Mouse (Mus musculus) monocyte, adult 5-6 weeks (primary cell): ENCODE data around the gene Tshz3. TPM values are rescaled to one million over a fixed set of nuclear protein-coding genes. Genes with fewer than 3 reads are reported as not detected.

ENCODE experiments used
- ATAC-seq: fragments of 153-309, 156-312 bp; replicated peaks from 2 replicates; pipeline ENCODE4 v1.8.0; 2017; ENCODE audit warnings: mild to moderate bottlenecking; ENCODE audit not compliant: low TSS enrichment, insufficient number of reproducible peaks, severe bottlenecking, poor library complexity, low FRiP score
- total RNA-seq: library from RNA; stranded (forward); fragments of 200-1000, 200-491, 200-594 nt; gene quantifications from 3 replicates; pipeline ENCODE4 v1.2.3, GENCODE M21; 2017

Tshz3 gene
- total RNA-seq: 1.3 to 12.4 TPM (median 2.1 TPM) in 3 replicates

DNA sequence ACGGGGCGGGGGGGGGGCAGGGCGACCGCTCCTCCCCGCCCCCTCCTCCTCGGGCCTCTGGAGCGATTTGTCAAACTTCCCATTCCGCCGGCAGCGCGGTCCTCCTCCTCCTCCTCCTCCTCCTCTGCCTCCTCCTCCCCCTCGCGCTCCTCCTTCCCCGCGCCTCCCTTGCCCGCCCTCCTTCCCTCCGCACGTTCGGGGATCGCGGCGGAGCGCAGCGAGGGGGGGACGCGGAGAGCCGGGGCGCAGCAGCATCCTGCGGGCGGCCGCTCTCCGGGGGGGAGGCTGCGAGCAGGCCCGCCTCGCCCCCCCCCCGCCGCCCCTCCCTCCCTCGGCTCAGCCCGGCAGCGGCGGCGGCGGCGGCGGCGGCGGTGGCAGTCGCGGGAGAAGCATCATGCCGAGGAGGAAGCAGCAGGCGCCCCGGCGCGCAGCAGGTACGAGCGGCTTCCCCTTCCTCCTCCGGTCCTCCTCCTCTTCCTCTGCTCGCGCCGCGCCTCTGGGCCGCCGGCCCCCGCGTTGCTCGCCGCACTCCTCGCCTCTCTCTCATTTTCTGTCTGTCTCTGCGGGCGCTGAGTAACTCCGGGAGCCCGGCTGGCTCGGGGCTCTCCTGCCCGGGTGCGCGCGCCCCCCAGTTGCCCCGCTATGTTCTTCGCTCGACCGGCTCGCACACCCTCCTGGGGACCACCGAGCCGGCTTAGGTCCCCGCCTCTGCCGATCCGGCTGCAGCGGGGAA, at the start of gene Tshz3:
Gene Tshz3 (plus strand): TSS at position 263 of the 733 bp plus-strand sequence.
- no peak for ATAC-seq

GRCm38 (mm10) chr7:36655931-36656330, 42.0 kb upstream of the Tshz3 start:
- ATAC-seq: no peak; the same call in 1 of the 2 replicates

GRCm38 (mm10) chr7:36656401-36656800, 41.5 kb upstream of the Tshz3 start:
- no peak for ATAC-seq

GRCm38 (mm10) chr7:36658331-36658730, 39.6 kb upstream of the Tshz3 start:
- ATAC-seq: no peak

DNA sequence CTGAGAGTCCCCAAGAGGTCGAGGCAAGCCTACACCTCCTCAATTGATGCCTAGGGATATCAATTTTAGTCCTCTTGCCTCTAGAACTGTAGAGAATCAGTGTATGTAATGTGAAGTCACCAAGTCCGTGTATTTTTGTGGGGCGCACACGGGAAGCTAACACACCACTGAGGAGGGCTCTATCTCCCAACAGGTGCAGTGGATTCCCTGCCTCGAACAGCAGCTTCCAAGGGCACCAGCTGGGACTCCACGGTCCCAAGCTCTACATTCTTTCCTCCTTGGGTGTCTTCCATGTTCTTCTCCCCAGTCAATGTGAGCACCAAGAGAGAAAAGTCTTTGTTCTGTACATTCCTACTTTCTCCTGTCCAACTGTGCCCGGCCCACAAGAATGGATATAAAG, 38.7 kb upstream of the Tshz3 start:
- ATAC-seq: no peak

- no peak for ATAC-seq
Observed at GRCm38 (mm10) chr7:36660654-36661053, 37.3 kb upstream of the Tshz3 start.

GRCm38 (mm10) chr7:36663431-36663830, 34.5 kb upstream of the Tshz3 start:
- ATAC-seq: no peak

DNA sequence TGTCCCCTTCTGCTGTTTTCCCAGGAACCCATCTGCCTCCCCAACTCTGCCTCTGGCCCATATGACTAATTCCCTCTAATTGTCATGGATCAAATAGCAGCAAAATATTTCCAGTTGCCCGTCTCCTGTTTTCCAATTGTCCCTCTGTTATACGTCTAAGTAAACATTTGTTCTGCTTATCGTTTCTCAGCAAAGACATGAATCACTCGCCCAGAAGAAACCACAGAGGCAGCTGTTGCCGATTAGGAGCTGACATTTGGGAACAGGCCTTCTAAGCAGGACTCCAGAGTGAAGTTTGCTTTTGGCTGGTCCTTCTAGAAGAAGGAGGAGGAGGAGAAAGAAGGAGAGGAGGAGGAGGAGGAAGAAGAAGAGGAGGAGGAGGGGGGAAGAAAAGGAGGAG, 30.2 kb upstream of the Tshz3 start:
- ATAC-seq: no peak

GRCm38 (mm10) chr7:36678031-36678430, 19.9 kb upstream of the Tshz3 start:
- ATAC-seq: no peak

DNA sequence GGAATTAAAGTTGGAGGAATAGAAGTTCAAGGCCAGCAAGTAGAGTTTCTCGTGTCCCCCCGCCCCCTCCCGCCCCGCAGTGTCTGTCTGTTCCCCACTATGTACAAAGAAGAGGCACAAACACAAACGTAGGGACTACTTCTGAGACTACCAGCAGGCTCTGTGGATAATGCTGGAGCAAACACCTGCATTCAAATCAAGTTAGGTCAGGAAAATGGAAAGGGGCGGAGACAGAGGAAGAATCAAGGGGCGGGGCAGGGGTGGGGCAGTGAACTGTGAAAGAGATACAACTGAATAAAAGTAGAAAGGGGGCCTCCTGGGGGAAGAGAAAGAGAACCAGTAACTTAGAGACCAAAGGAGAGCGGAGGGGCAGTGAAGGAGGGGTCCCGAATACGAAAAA, 19.4 kb upstream of the Tshz3 start:
- ATAC-seq: no peak

DNA sequence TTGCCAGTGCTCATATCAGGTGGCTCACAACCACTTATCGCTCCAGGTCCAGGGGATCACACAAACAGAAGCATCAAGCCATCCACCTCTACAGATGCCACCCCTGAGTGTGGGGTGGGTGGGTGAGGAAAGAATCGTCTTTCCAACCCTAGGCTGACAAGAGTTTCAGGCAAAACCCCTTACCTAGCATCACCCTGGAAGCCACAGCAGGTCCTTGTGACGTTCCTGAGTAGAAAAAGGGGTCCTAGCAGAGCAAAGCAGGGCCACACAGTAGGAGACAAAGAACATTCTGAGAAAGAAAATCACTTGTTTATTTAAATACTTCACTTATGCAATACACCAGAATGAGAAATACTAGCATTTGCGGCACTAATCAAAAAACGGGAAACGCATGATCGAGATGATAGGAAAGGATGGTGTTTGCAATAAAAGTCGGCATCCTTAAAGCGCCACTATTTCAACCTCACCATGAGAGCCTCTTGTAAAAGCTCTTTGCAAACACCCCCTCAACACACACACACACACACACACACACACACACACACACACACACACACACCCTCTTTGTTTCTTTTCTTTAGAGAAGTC, 18.8 kb upstream of the Tshz3 start:
- no peak for ATAC-seq

DNA sequence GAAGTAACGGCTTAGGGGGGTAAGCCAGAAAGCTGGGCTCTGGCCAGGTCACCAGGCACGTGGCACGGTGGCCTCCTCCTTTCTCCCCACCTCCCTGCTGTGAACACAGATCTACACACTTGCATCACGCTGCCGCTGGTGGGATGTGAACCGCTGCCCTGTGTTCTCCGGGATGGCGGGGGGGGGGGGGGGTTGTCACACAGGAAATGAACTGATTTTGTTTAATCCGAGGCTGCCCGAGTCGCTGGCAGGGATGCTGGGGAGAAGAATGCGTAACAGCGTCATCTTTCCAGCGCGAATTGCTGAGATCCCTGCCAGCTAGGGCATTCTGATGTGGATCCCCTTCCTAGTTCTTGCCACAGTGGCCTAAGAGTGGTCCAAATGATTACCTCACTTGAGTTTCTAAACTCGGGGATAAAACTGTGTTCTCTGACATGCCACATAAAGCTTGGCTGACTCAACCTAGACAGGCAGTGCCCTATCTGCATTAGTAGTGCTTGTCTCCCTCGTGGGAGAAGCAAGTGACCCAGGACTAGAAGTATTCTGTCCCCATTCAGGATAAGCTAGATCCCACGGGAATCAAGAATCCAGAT, 18.0 kb upstream of the Tshz3 start:
- no peak for ATAC-seq

GRCm38 (mm10) chr7:36687508-36687907, 10.4 kb upstream of the Tshz3 start:
- no peak for ATAC-seq

DNA sequence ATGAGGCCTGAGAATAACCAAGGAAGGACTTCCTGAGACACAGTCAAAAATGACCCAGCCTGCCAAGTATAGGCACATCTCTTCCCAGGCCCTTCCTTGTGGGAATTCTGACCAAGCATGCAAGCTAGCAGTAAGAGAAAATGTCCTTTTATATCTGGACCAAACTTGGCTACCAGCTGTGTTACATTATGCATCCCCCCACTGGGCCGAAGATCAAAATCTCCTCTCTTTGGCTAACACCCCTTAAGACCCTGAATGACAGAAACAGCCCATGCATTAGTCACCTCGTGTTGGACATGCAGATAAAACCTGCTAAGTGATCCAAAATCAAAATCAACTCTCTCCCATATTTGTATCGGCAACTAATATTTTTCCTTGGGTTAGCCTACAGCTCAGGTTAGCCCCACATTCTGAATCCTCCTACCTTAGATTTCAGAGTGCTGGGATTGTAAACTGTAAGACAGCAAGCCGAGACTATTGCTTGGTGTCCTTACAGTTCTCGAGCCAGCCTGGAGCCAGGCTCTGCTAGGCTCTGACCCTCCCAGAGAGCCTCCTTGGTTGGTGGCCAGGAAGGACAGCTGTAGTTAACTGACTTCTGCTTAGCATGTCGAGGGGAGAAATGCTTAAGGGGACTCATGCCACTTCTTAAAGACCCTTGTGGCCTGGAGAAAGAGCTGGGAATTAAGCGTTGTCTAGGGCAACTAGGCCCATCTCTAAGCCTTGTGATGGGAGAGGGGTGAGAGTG, 8.7 kb upstream of the Tshz3 start:
- ATAC-seq: no peak

DNA sequence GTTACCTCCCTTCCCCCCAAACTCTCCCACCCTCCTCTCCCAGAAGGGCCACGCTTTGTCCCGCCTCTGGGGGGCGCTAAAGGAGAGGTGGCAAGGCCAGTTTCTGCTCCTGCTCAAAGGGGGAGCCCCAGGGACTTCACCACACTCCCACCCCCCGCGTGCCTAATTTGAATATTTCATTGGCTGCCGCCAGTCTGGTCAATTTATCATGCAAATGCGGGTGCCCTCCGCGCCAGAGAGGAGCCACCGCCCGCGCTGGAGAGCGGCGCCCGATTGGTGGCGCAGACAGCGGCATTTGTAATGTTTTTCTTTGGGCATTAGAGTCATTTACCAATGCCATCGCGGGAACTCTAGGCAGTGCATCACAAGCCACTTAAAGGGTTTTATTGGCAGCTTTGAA, 7.4 kb upstream of the Tshz3 start:
- no peak for ATAC-seq

- no peak for ATAC-seq
Observed at GRCm38 (mm10) chr7:36691617-36692016, 6.3 kb upstream of the Tshz3 start.

- ATAC-seq: no peak
Observed at GRCm38 (mm10) chr7:36692381-36692780, 5.5 kb upstream of the Tshz3 start.

DNA sequence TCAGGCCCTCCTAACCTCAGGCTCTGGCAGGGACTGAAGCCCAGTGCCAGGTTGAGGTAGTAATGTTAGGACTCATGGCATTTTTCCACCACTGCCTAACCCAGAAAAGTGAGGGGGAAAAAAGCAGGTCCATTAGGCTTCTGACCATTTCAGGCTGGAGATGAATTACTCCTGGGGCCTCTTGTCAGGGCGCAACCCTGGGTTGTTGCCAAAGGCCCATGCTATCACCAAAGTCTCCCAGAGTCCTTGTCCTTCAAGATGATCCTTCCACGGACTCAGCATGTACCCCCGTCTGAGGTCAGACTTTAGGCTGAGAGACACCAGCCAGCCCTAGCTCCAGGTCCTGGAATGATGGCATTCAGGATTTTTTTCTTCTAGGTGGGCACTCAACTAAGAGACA, 4.8 kb upstream of the Tshz3 start:
- no peak for ATAC-seq

- no peak for ATAC-seq
Observed at GRCm38 (mm10) chr7:36694642-36695191, 3.2 kb upstream of the Tshz3 start.
